Mouse (Mus musculus) C2C12 (cell line): ENCODE data around the gene Sp6. TPM values are rescaled to one million over a fixed set of nuclear protein-coding genes. Genes with fewer than 3 reads are reported as not detected.
A peak's percentile ranks its signal among the peaks of the same experiment; 100 is the strongest.

ENCODE experiments used
- H3K27me3 ChIP-seq: one replicate; pipeline ENCODE4 v1.6.1; 2011; ENCODE audit not compliant: control insufficient read depth, insufficient read depth, insufficient read length
- H3K36me3 ChIP-seq: one replicate; pipeline ENCODE4 v1.6.1; 2011; ENCODE audit not compliant: control insufficient read depth, insufficient read depth
- H3K4me3 ChIP-seq: one replicate; pipeline ENCODE4 v1.5.1; 2011; ENCODE audit warnings: mild to moderate bottlenecking, control low read depth; ENCODE audit not compliant: poor library complexity, insufficient read depth, severe bottlenecking
- H3K79me2 ChIP-seq: one replicate; pipeline ENCODE4 v1.6.1; 2011; ENCODE audit not compliant: control insufficient read depth, insufficient read depth
- H3K79me3 ChIP-seq: one replicate; pipeline ENCODE4 v1.6.1; 2011; ENCODE audit warnings: low read depth, control low read depth
- H3ac ChIP-seq: one replicate; pipeline ENCODE3; 2011; ENCODE audit warnings: low read depth; ENCODE audit not compliant: control insufficient read depth, insufficient read length
- CEBPB ChIP-seq: IDR thresholded peaks from one replicate; pipeline ENCODE4 v1.6.1; 2011; ENCODE audit warnings: low read depth, mild to moderate bottlenecking, control low read depth, moderate library complexity
- CTCF ChIP-seq: IDR thresholded peaks from one replicate; pipeline ENCODE4 v1.5.1; 2011; ENCODE audit not compliant: control insufficient read depth, insufficient read depth, insufficient read length
- FOSL1 ChIP-seq: IDR thresholded peaks from one replicate; pipeline ENCODE4 v1.8.0; 2011; ENCODE audit warnings: mild to moderate bottlenecking, low read length; ENCODE audit not compliant: poor library complexity, insufficient read depth, severe bottlenecking
- MAX ChIP-seq: IDR thresholded peaks from one replicate; pipeline ENCODE4 v1.6.1; 2011; ENCODE audit warnings: mild to moderate bottlenecking, control low read depth
- MYOD1 ChIP-seq: IDR thresholded peaks from one replicate; pipeline ENCODE4 v1.6.1; 2011; ENCODE audit warnings: low read depth; ENCODE audit not compliant: control insufficient read depth, insufficient read length
- MYOG ChIP-seq: IDR thresholded peaks from one replicate; pipeline ENCODE4 v1.6.1; 2011; ENCODE audit not compliant: control insufficient read depth, insufficient read length; ENCODE audit errors: extremely low read depth
- USF1 ChIP-seq: IDR thresholded peaks from one replicate; pipeline ENCODE4 v1.6.1; 2011; ENCODE audit warnings: low read depth, mild to moderate bottlenecking, control low read depth, moderate library complexity
- polyA plus RNA-seq: library from polyadenylated mRNA; unstranded; fragments of >200 nt; fragmentation: generic; extraction: Trizol; gene quantifications from one replicate; pipeline ENCODE4 v1.2.1, GENCODE M21; 2012; ENCODE audit warnings: missing spikeins

The Sp6 gene
- polyA plus RNA-seq, 1 experiment, result 5.5 TPM

- H3K79me2 ChIP-seq, result peaks cover 39% of the 10 kb centered on the region
- H3K36me3 ChIP-seq, result peaks cover 14% of the 10 kb centered on the region
- no peak overlapping the region for H3K4me3 ChIP-seq
- H3K27me3 ChIP-seq, result no peaks in the 10 kb centered on the region
- peaks cover 12% of the 10 kb centered on the region for H3K79me3 ChIP-seq
- TF ChIP-seq CTCF, result no peak
- H3ac ChIP-seq, result no peak overlapping the region
Measured at GRCm38 (mm10) chr11:97024977-97025376, 11.8 kb downstream of the Sp6 start.

- Histone ChIP-seq H3ac (peak overlapping the region; percentile 58), H3K4me3 (no peak overlapping the region), H3K79me2 (peaks cover 39% of the 10 kb centered on the region), H3K27me3 (no peaks in the 10 kb centered on the region), H3K79me3 (peaks cover 12% of the 10 kb centered on the region), H3K36me3 (peaks cover 14% of the 10 kb centered on the region)
- peak; percentile 84 for TF ChIP-seq CTCF
- no peak for TF ChIP-seq MYOD1
- TF ChIP-seq MAX, result peak; percentile 29
Measured at GRCm38 (mm10) chr11:97025721-97026344, 12.6 kb downstream of the Sp6 start.

- no peak for TF ChIP-seq FOSL1
- peak; percentile 75 for TF ChIP-seq CTCF
- TF ChIP-seq CEBPB, result no peak
- TF ChIP-seq MYOG, result no peak
- no peak for TF ChIP-seq USF1
- no peak for TF ChIP-seq MAX
- TF ChIP-seq MYOD1, result no peak
- H3K4me3 ChIP-seq, result peak within 1 kb of the TSS; percentile 47
- H3K79me3 ChIP-seq, result no peaks in the 10 kb centered on the region
- no peaks in the 10 kb centered on the region for H3K27me3 ChIP-seq
- H3K79me2 ChIP-seq, result peaks cover 11% of the 10 kb centered on the region
- peak within 1 kb of the TSS; percentile 78 for H3ac ChIP-seq
- H3K36me3 ChIP-seq, result peaks cover 5% of the 10 kb centered on the region
Measured at GRCm38 (mm10) chr11:97029686-97030417, 16.7 kb downstream of the Sp6 start, which contains the start of gene Scrn2. Scrn2 (plus strand) TSS chr11:97029938.

- peaks cover 11% of the 10 kb centered on the region for H3K79me2 ChIP-seq
- H3K27me3 ChIP-seq, result no peaks in the 10 kb centered on the region
- TF ChIP-seq MYOD1 (no peak), MAX (no peak), CTCF (no peak), USF1 (no peak), CEBPB (no peak), MYOG (no peak), FOSL1 (no peak)
- peak overlapping the region; percentile 78 for H3ac ChIP-seq
- H3K4me3 ChIP-seq, result peak overlapping the region; percentile 47
- no peaks in the 10 kb centered on the region for H3K79me3 ChIP-seq
- peaks cover 5% of the 10 kb centered on the region for H3K36me3 ChIP-seq
Measured at GRCm38 (mm10) chr11:97030426-97030825, 17.2 kb downstream of the Sp6 start.

- H3K36me3 ChIP-seq, result peaks cover 5% of the 10 kb centered on the region
- no peak overlapping the region for H3K4me3 ChIP-seq
- TF ChIP-seq MYOD1, result no peak
- no peak overlapping the region for H3ac ChIP-seq
- no peaks in the 10 kb centered on the region for H3K27me3 ChIP-seq
- H3K79me3 ChIP-seq, result no peaks in the 10 kb centered on the region
- peaks cover 11% of the 10 kb centered on the region for H3K79me2 ChIP-seq
Measured at GRCm38 (mm10) chr11:97031977-97032376, 18.8 kb downstream of the Sp6 start.

GRCm38 (mm10) chr11:97032499-97032898, 19.3 kb downstream of the Sp6 start:
- Histone ChIP-seq H3K4me3 (no peak overlapping the region), H3K27me3 (no peaks in the 10 kb centered on the region), H3K36me3 (peaks cover 5% of the 10 kb centered on the region), H3K79me2 (peaks cover 11% of the 10 kb centered on the region), H3K79me3 (no peaks in the 10 kb centered on the region), H3ac (no peak overlapping the region)
- TF ChIP-seq FOSL1 (no peak), MYOG (no peak), CEBPB (no peak), MAX (no peak), USF1 (no peak), MYOD1 (no peak)
